Mouse (Mus musculus): ENCODE data around the gene Egf. TPM values are rescaled to one million over a fixed set of nuclear protein-coding genes. Genes with fewer than 3 reads are reported as not detected.

Egf gene
- polyA plus RNA-seq, 1 experiment: 0.27 TPM

GRCm38 (mm10) chr3:129657775-129658174 lies 97.3 kb downstream of the Egf start:
- Histone ChIP-seq H3ac (ENCODE audit: control insufficient read depth, insufficient read length, low read depth) (no peak overlapping the region), H3K4me3 (ENCODE audit: insufficient read depth, poor library complexity, severe bottlenecking) (no peak overlapping the region), H3K27me3 (ENCODE audit: control insufficient read depth, insufficient read depth, insufficient read length) (no peaks in the 10 kb centered on the region), H3K79me3 (ENCODE audit: low read depth) (no peaks in the 10 kb centered on the region), H3K36me3 (ENCODE audit: control insufficient read depth, insufficient read depth) (no peaks in the 10 kb centered on the region), H3K79me2 (ENCODE audit: control insufficient read depth, insufficient read depth) (no peaks in the 10 kb centered on the region)
- TF ChIP-seq FOSL1 (IDR thresholded peaks at IDR 0.05; ENCODE audit: insufficient read depth, low read length, poor library complexity, severe bottlenecking) (no peak), MYOD1 (IDR thresholded peaks at IDR 0.05; ENCODE audit: control insufficient read depth, insufficient read length, low read depth) (no peak), MAX (IDR thresholded peaks at IDR 0.05) (no peak), CTCF (IDR thresholded peaks at IDR 0.05; ENCODE audit: control insufficient read depth, insufficient read depth, insufficient read length) (no peak), USF1 (IDR thresholded peaks at IDR 0.05; ENCODE audit: low read depth) (no peak), MYOG (IDR thresholded peaks at IDR 0.05; ENCODE audit: control insufficient read depth, extremely low read depth, insufficient read length) (no peak), CEBPB (IDR thresholded peaks at IDR 0.05; ENCODE audit: low read depth) (no peak)

- H3K27me3 ChIP-seq (ENCODE audit: control insufficient read depth, insufficient read depth, insufficient read length): no peaks in the 10 kb centered on the region
- no peaks in the 10 kb centered on the region for H3K36me3 ChIP-seq (ENCODE audit: control insufficient read depth, insufficient read depth)
- H3K79me2 ChIP-seq (ENCODE audit: control insufficient read depth, insufficient read depth): no peaks in the 10 kb centered on the region
- no peak overlapping the region for H3K4me3 ChIP-seq (ENCODE audit: insufficient read depth, poor library complexity, severe bottlenecking)
- no peaks in the 10 kb centered on the region for H3K79me3 ChIP-seq (ENCODE audit: low read depth)
- H3ac ChIP-seq (ENCODE audit: control insufficient read depth, insufficient read length, low read depth): no peak overlapping the region
- TF ChIP-seq CEBPB (IDR thresholded peaks at IDR 0.05; ENCODE audit: low read depth): no peak
- no peak for TF ChIP-seq MYOD1 (IDR thresholded peaks at IDR 0.05; ENCODE audit: control insufficient read depth, insufficient read length, low read depth)
- TF ChIP-seq MYOG (IDR thresholded peaks at IDR 0.05; ENCODE audit: control insufficient read depth, extremely low read depth, insufficient read length): no peak
- no peak for TF ChIP-seq MAX (IDR thresholded peaks at IDR 0.05)
- no peak for TF ChIP-seq FOSL1 (IDR thresholded peaks at IDR 0.05; ENCODE audit: insufficient read depth, low read length, poor library complexity, severe bottlenecking)
- no peak for TF ChIP-seq USF1 (IDR thresholded peaks at IDR 0.05; ENCODE audit: low read depth)
- no peak for TF ChIP-seq CTCF (IDR thresholded peaks at IDR 0.05; ENCODE audit: control insufficient read depth, insufficient read depth, insufficient read length)
These were observed 97.9 kb downstream of the Egf start for GRCm38 (mm10) chr3:129657222-129657621.

- no peaks in the 10 kb centered on the region for H3K27me3 ChIP-seq (ENCODE audit: control insufficient read depth, insufficient read depth, insufficient read length)
These were observed 98.6 kb downstream of the Egf start for GRCm38 (mm10) chr3:129656540-129656939.

GRCm38 (mm10) chr3:129652476-129652875 lies 102.6 kb downstream of the Egf start:
- Histone ChIP-seq H3K4me3 (ENCODE audit: insufficient read depth, poor library complexity, severe bottlenecking) (no peak overlapping the region), H3K79me2 (ENCODE audit: control insufficient read depth, insufficient read depth) (no peaks in the 10 kb centered on the region), H3K36me3 (ENCODE audit: control insufficient read depth, insufficient read depth) (no peaks in the 10 kb centered on the region), H3K79me3 (ENCODE audit: low read depth) (no peaks in the 10 kb centered on the region), H3K27me3 (ENCODE audit: control insufficient read depth, insufficient read depth, insufficient read length) (no peaks in the 10 kb centered on the region), H3ac (ENCODE audit: control insufficient read depth, insufficient read length, low read depth) (no peak overlapping the region)
- TF ChIP-seq MYOD1 (IDR thresholded peaks at IDR 0.05; ENCODE audit: control insufficient read depth, insufficient read length, low read depth) (no peak), CEBPB (IDR thresholded peaks at IDR 0.05; ENCODE audit: low read depth) (no peak), USF1 (IDR thresholded peaks at IDR 0.05; ENCODE audit: low read depth) (no peak), MAX (IDR thresholded peaks at IDR 0.05) (no peak), MYOG (IDR thresholded peaks at IDR 0.05; ENCODE audit: control insufficient read depth, extremely low read depth, insufficient read length) (no peak), CTCF (IDR thresholded peaks at IDR 0.05; ENCODE audit: control insufficient read depth, insufficient read depth, insufficient read length) (no peak), FOSL1 (IDR thresholded peaks at IDR 0.05; ENCODE audit: insufficient read depth, low read length, poor library complexity, severe bottlenecking) (no peak)

More at GRCm38 (mm10) chr3:129656540-129656939, 98.6 kb downstream of the Egf start:
- Histone ChIP-seq H3ac (ENCODE audit: control insufficient read depth, insufficient read length, low read depth) (no peak overlapping the region), H3K79me2 (ENCODE audit: control insufficient read depth, insufficient read depth) (no peaks in the 10 kb centered on the region), H3K79me3 (ENCODE audit: low read depth) (no peaks in the 10 kb centered on the region), H3K36me3 (ENCODE audit: control insufficient read depth, insufficient read depth) (no peaks in the 10 kb centered on the region), H3K4me3 (ENCODE audit: insufficient read depth, poor library complexity, severe bottlenecking) (no peak overlapping the region)
- TF ChIP-seq USF1 (IDR thresholded peaks at IDR 0.05; ENCODE audit: low read depth) (no peak), MAX (IDR thresholded peaks at IDR 0.05) (no peak), MYOG (IDR thresholded peaks at IDR 0.05; ENCODE audit: control insufficient read depth, extremely low read depth, insufficient read length) (no peak), FOSL1 (IDR thresholded peaks at IDR 0.05; ENCODE audit: insufficient read depth, low read length, poor library complexity, severe bottlenecking) (no peak), MYOD1 (IDR thresholded peaks at IDR 0.05; ENCODE audit: control insufficient read depth, insufficient read length, low read depth) (no peak), CEBPB (IDR thresholded peaks at IDR 0.05; ENCODE audit: low read depth) (no peak), CTCF (IDR thresholded peaks at IDR 0.05; ENCODE audit: control insufficient read depth, insufficient read depth, insufficient read length) (no peak)

GRCm38 (mm10) chr3:129651765-129652164 lies 103.4 kb downstream of the Egf start:
- Histone ChIP-seq H3K79me2 (ENCODE audit: control insufficient read depth, insufficient read depth) (no peaks in the 10 kb centered on the region), H3K27me3 (ENCODE audit: control insufficient read depth, insufficient read depth, insufficient read length) (no peaks in the 10 kb centered on the region), H3K36me3 (ENCODE audit: control insufficient read depth, insufficient read depth) (no peaks in the 10 kb centered on the region), H3ac (ENCODE audit: control insufficient read depth, insufficient read length, low read depth) (no peak overlapping the region), H3K79me3 (ENCODE audit: low read depth) (no peaks in the 10 kb centered on the region), H3K4me3 (ENCODE audit: insufficient read depth, poor library complexity, severe bottlenecking) (no peak overlapping the region)
- TF ChIP-seq MAX (IDR thresholded peaks at IDR 0.05) (no peak), CEBPB (IDR thresholded peaks at IDR 0.05; ENCODE audit: low read depth) (no peak)

GRCm38 (mm10) chr3:129650931-129651330 lies 104.2 kb downstream of the Egf start:
- Histone ChIP-seq H3K79me3 (ENCODE audit: low read depth) (no peaks in the 10 kb centered on the region), H3K27me3 (ENCODE audit: control insufficient read depth, insufficient read depth, insufficient read length) (no peaks in the 10 kb centered on the region), H3K4me3 (ENCODE audit: insufficient read depth, poor library complexity, severe bottlenecking) (no peak overlapping the region), H3K36me3 (ENCODE audit: control insufficient read depth, insufficient read depth) (no peaks in the 10 kb centered on the region), H3ac (ENCODE audit: control insufficient read depth, insufficient read length, low read depth) (no peak overlapping the region), H3K79me2 (ENCODE audit: control insufficient read depth, insufficient read depth) (no peaks in the 10 kb centered on the region)
- TF ChIP-seq MYOD1 (IDR thresholded peaks at IDR 0.05; ENCODE audit: control insufficient read depth, insufficient read length, low read depth): no peak
- no peak for TF ChIP-seq CEBPB (IDR thresholded peaks at IDR 0.05; ENCODE audit: low read depth)
- TF ChIP-seq USF1 (IDR thresholded peaks at IDR 0.05; ENCODE audit: low read depth): no peak
- no peak for TF ChIP-seq FOSL1 (IDR thresholded peaks at IDR 0.05; ENCODE audit: insufficient read depth, low read length, poor library complexity, severe bottlenecking)
